23 mouse cellular contexts compared by ENCODE assay signal in the genomic region with DNA sequence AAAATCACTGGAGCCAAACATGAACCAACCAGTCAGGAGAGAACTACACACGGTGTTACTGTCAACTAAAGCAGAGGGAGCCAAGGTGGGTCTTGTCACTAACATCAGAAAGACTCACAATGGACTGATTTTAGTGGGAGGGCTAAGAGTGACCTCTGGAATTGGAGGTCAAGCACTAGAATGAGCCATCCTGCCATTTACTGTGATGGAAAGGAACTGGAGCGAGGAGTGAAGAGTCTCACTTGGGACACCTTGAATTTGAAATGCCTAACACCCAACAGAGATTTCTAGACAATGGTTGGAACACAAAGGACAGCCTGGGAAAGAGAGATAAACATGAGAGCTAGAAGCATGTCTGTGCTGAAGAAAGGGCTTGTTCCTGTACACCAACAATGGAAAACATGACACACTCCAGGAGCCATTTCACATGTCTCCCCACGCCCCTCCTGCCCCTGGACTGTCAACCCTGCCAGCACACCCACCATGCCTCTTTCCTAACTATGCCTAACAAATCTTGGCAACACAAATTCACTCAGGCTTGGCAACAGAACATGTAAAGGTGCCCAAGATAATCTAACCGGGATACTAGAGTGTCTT.
DNase-seq lines count a peak whose midpoint lies in the region; ATAC-seq lines count a peak whose summit lies in the region.
"Had no signal": no experiment of that assay in that cellular context is flagged by ENCODE, and none has a peak within 500 bp of the region (broad histone marks: within the 10 kb centered on the region; RNA-seq: fewer than 3 reads in every experiment).

No protein-coding gene starts in this region.

- peak; percentile 93 for DNase-seq in heart, adult 11 months
- no peak for DNase-seq in heart, postnatal 36 days
- DNase-seq in heart, adult 9 months (ENCODE audit: low spot score in 2 of 2): no peak
- DNase-seq in fat pad, adult 2 months (ENCODE audit: extremely low read depth, low read depth, low spot score): peak; percentile 18
- DNase-seq in lung, postnatal 36 days: peak; percentile 53
- no peak for DNase-seq in gastrocnemius, postnatal 10 days
- DNase-seq: adrenal gland, adult 8-10 months; cerebellum, adult 11 months; cerebellum, postnatal 14 days; gastrocnemius, postnatal 25 days; kidney, postnatal 36 days; liver, postnatal 0 days; spleen, adult 18-20 months; thymus, postnatal 36 days had no signal

- no peak overlapping the region for H3K4me2 ChIP-seq in heart, embryonic 15.5 days
- H3K4me2 ChIP-seq: embryonic facial prominence, embryonic 13.5 days; forebrain, embryonic 15.5 days; hindbrain, embryonic 14.5 days; midbrain, embryonic 15.5 days had no signal

- no peak for ATAC-seq in heart, embryonic 15.5 days (replicated peaks; ENCODE audit: insufficient number of reproducible peaks, insufficient read depth, low FRiP score, low read depth)
- ATAC-seq in megakaryocyte-erythroid progenitor cell, adult 5-6 weeks (replicated peaks; ENCODE audit: low FRiP score, low TSS enrichment, poor library complexity, severe bottlenecking): no peak
- ATAC-seq: CD4-positive, CD25-positive, alpha-beta regulatory T cell, adult 4 months; forebrain, embryonic 15.5 days; liver, postnatal 0 days; midbrain, embryonic 15.5 days had no signal

- 38% methylated on average over 4 of the region's 4 CpGs for WGBS in heart, embryonic 15.5 days

- intact Hi-C loops in heart, postnatal 36 days (cut with DNase I): no loop called here

- no peaks in the 10 kb centered on the region for H3K9me3 ChIP-seq in heart, embryonic 15.5 days (replicated peaks)
- H3K9me3 ChIP-seq: embryonic facial prominence, embryonic 13.5 days; forebrain, embryonic 15.5 days; limb, embryonic 10.5 days; midbrain, embryonic 15.5 days had no signal

- H3K4me1 ChIP-seq in heart, embryonic 15.5 days (replicated peaks): peaks cover 14% of the 10 kb centered on the region

- no peak overlapping the region for H3K9ac ChIP-seq in heart, embryonic 15.5 days
- H3K9ac ChIP-seq: embryonic facial prominence, embryonic 13.5 days; forebrain, embryonic 15.5 days; hindbrain, embryonic 14.5 days; liver, postnatal 0 days; midbrain, embryonic 15.5 days had no signal

- H3K27me3 ChIP-seq in heart, embryonic 15.5 days: no peaks in the 10 kb centered on the region
- H3K27me3 ChIP-seq: embryonic facial prominence, embryonic 13.5 days; forebrain, embryonic 15.5 days; midbrain, embryonic 15.5 days had no signal

- peak overlapping the region; percentile 48 for H3K27ac ChIP-seq in heart, embryonic 15.5 days
- H3K27ac ChIP-seq: embryonic facial prominence, embryonic 13.5 days; forebrain, embryonic 15.5 days; hindbrain, embryonic 14.5 days; limb, embryonic 10.5 days; midbrain, embryonic 15.5 days had no signal

- no peak overlapping the region for H3K4me3 ChIP-seq in heart, embryonic 15.5 days
- H3K4me3 ChIP-seq: embryonic facial prominence, embryonic 13.5 days; forebrain, embryonic 15.5 days; limb, embryonic 10.5 days; midbrain, embryonic 15.5 days; myocyte had no signal

- no peaks in the 10 kb centered on the region for H3K36me3 ChIP-seq in heart, embryonic 15.5 days
- H3K36me3 ChIP-seq: embryonic facial prominence, embryonic 13.5 days; forebrain, embryonic 15.5 days; limb, embryonic 10.5 days; midbrain, embryonic 15.5 days had no signal

Comparison
In these comparisons a context has a peak if more than half of its experiments do, and no peak if none do; other contexts are left out.
1. DNase-seq: peak in heart, adult 11 months (single experiment), fat pad, adult 2 months (single experiment) and lung, postnatal 36 days (single experiment); none in heart, postnatal 36 days (0 of 2), heart, adult 9 months (0 of 2) and gastrocnemius, postnatal 10 days (single experiment).